Mouse (Mus musculus): Measurements from ENCODE around the gene Gadd45gip1. TPM values are rescaled to one million over a fixed set of nuclear protein-coding genes. Genes with fewer than 3 reads are reported as not detected.

Gene Gadd45gip1
- polyA plus RNA-seq, 1 experiment = 50.5 TPM

DNA sequence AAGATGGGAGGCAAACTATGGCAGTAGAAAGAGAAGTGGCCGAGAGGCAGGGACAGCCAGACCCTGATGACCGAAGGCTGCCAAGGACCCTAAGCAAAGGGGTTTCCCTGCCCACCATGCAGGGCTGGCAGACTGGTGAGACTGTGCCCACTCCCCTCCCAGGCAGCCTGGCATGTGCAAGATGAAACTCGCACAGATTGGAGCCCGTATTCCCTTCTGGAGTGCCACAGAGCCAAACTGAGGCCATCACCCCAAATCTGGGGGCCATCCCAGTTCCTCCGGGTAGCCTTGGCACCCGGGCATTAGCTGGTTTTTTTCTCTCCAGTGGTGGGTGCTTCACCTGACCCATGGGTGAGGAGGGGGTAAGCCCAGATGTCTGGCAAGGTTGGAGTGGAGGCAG, 33.4 kb upstream of the Gadd45gip1 start:
- Histone ChIP-seq H3K27ac (ENCODE audit: insufficient read depth, low read depth, low read length) (no peak overlapping the region), H3K36me3 (ENCODE audit: control insufficient read depth, insufficient read depth, low read length) (no peaks in the 10 kb centered on the region), H3K4me3 (ENCODE audit: low read depth, low read length) (no peak overlapping the region), H3K27me3 (ENCODE audit: control insufficient read depth, insufficient read depth, low read length) (no peaks in the 10 kb centered on the region), H3K4me1 (ENCODE audit: control insufficient read depth, insufficient read depth, insufficient read length, low read length) (peaks cover 7% of the 10 kb centered on the region)
- TF ChIP-seq CTCF (IDR thresholded peaks at IDR 0.05; ENCODE audit: extremely low read depth, insufficient read length, insufficient replicate concordance, low read depth, low read length) (no peak), POLR2A (IDR thresholded peaks at IDR 0.05; ENCODE audit: low read depth, low read length) (no peak)
- WGBS = 96% methylated on average over 6 of the region's 6 CpGs

DNA sequence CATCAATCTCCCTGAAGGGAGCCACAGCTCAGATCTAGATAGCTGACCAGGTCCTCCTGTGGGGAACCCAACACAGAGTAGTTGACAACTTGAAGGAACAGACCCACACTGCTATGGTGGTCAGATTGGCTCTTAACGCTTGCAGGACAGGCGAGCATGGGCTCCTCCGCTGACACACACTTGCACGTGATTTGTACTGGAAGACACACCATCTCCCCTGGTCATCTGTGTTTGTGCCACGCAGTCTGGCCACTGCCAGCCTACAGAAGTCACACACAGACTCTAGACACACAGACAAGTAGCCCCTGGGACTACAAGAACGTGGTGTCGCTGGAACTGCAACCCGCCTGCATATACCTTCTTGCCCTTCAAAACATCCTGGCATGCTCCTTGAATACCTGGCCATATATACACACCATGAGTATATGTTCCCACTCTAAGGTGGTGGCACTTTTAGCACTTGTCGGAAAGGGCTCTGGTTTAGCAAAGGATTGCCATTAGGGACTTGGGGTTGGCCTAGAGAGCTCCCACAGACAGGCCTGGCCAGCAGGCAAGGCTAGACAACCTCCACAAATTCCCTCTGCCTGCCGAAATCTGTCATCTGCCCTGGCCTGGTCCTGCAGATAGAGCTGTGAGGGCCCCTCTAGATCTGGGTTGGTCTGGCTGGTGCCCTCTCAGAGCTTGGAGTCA, 32.7 kb upstream of the Gadd45gip1 start:
- WGBS = 80% methylated on average over 10 of the region's 10 CpGs
- no peak overlapping the region for H3K27ac ChIP-seq (ENCODE audit: insufficient read depth, low read depth, low read length)
- no peaks in the 10 kb centered on the region for H3K27me3 ChIP-seq (ENCODE audit: control insufficient read depth, insufficient read depth, low read length)
- H3K4me3 ChIP-seq (ENCODE audit: low read depth, low read length) = peak overlapping the region; percentile 76
- H3K4me1 ChIP-seq (ENCODE audit: control insufficient read depth, insufficient read depth, insufficient read length, low read length) = peaks cover 7% of the 10 kb centered on the region
- TF ChIP-seq CTCF (IDR thresholded peaks at IDR 0.05; ENCODE audit: extremely low read depth, insufficient read length, insufficient replicate concordance, low read depth, low read length) = no peak
- no peaks in the 10 kb centered on the region for H3K36me3 ChIP-seq (ENCODE audit: control insufficient read depth, insufficient read depth, low read length)

DNA sequence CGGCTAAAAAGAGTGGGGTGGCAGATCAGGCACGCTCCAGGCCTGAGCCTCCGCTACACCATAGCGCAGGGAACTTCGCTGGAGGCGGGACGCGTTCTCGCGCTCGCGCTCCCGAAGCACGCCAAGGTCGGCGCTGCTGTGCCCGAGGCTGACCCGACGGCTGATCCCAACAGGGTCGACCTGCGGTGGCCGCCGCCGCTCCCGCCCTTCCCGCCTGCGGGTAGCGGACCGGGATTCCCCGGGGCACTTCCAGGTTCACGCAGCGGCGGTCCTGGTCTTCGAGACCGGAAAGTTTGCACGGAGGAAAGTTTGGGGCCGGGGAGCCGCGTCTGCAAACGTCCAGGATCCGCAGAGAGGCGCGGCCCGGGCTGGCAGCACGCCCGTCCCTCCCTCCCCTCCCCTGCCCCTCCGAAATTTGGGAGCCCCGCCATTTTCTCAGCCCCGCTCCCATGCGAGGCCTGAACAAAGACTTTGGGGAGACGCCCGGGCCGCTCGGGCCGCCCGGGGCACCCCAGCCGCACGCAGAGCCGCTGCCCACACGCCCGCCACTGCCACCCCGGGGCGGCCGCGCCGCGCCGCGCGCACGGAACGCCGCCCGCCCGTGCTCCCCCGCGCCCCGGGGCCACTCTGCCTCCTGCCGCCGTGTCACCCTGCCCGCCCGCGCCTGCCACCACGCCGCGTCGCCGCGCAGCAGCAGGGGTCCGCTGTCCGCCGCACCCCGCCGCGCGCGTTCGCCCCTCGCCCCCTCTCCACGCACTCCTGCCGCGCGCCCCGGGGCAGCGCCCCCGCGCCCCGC, 32.0 kb upstream of the Gadd45gip1 start:
- Histone ChIP-seq H3K27ac (ENCODE audit: insufficient read depth, low read depth, low read length) (peak overlapping the region; percentile 9; the same call in 1 of the 2 replicates), H3K27me3 (ENCODE audit: control insufficient read depth, insufficient read depth, low read length) (no peaks in the 10 kb centered on the region), H3K4me3 (ENCODE audit: low read depth, low read length) (peak overlapping the region; percentile 76), H3K36me3 (ENCODE audit: control insufficient read depth, insufficient read depth, low read length) (no peaks in the 10 kb centered on the region), H3K4me1 (ENCODE audit: control insufficient read depth, insufficient read depth, insufficient read length, low read length) (peaks cover 7% of the 10 kb centered on the region)
- TF ChIP-seq POLR2A (IDR thresholded peaks at IDR 0.05; ENCODE audit: low read depth, low read length) (no peak), CTCF (IDR thresholded peaks at IDR 0.05; ENCODE audit: extremely low read depth, insufficient read length, insufficient replicate concordance, low read depth, low read length) (no peak)
- 2% methylated on average over 81 of the region's 108 CpGs for WGBS

DNA sequence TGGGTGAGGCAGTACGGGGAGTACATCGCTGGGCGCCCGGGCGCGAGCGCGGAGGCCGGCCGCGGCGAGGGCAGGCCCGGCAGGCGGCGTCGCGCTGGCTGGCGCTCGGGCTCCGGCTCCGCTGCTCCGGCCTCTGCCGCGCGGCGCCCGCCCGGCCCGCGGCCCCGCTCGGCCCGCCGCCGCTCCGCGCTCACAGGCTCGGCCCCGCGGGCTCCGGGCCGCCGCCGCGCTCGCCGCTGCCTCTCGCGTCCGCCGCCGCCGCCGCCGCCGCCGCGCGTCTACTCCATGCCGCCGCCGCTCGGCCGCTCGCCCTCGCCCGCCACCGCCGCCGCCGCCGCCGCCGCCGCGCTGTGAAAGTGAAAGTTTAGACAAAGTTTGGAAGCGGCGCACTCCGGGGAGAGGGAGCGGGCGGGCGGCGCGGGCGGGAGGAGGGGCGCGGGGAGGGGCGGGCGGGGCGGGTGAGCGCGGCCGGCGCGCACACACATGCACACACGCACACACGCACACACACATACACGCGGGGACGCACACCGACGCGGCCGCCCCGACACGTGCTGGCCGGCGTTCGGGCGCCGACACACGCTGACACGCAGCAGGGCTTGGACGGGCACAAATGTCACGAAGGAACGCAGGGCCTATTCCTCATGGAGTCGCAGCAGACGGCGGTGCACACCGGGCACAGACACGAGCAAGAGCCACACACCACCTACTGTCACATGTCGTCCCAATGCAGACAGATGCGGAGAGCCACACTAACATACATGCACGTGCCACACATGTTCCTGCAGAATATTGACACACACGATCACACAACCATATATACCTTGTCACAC, 31.1 kb upstream of the Gadd45gip1 start, which contains the start of gene Nfix:
TSS of gene Nfix (minus strand) at position 346 of the 833 bp plus-strand sequence.
- Histone ChIP-seq H3K4me1 (ENCODE audit: control insufficient read depth, insufficient read depth, insufficient read length, low read length) (peaks cover 4% of the 10 kb centered on the region), H3K27ac (ENCODE audit: insufficient read depth, low read depth, low read length) (peak within 1 kb of the TSS; percentile 9; the same call in 1 of the 2 replicates), H3K36me3 (ENCODE audit: control insufficient read depth, insufficient read depth, low read length) (no peaks in the 10 kb centered on the region), H3K4me3 (ENCODE audit: low read depth, low read length) (peak within 1 kb of the TSS; percentile 77), H3K27me3 (ENCODE audit: control insufficient read depth, insufficient read depth, low read length) (no peaks in the 10 kb centered on the region)
- no peak for TF ChIP-seq CTCF (IDR thresholded peaks at IDR 0.05; ENCODE audit: extremely low read depth, insufficient read length, insufficient replicate concordance, low read depth, low read length)
- TF ChIP-seq POLR2A (IDR thresholded peaks at IDR 0.05; ENCODE audit: low read depth, low read length) = no peak
- 16% methylated on average over 118 of the region's 125 CpGs for WGBS

DNA sequence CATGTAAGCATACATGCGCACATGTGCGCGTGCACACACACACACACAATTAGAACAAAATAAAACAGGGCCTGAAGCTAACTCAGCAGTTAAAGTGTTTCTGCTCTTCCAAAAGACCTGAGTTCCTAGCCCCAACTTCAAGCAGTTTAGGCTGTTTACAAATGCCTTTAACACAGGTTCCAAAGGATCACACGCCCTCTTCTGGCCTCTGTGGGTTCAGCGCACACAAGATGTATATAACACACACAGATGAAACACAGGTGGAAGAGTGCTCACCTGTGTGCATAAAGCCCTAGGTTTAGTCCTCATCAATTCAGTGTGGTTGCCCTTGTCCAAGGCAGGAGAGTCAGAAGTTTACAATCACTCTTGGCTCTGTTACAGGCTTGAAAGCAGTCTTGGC, 25.3 kb upstream of the Gadd45gip1 start:
- H3K4me3 ChIP-seq (ENCODE audit: low read depth, low read length) = no peak overlapping the region
- no peak overlapping the region for H3K27ac ChIP-seq (ENCODE audit: insufficient read depth, low read depth, low read length)
- no peaks in the 10 kb centered on the region for H3K36me3 ChIP-seq (ENCODE audit: control insufficient read depth, insufficient read depth, low read length)
- no peaks in the 10 kb centered on the region; the same call in 1 of the 2 replicates for H3K4me1 ChIP-seq (ENCODE audit: control insufficient read depth, insufficient read depth, insufficient read length, low read length)
- WGBS = 94% methylated on average over 5 of the region's 5 CpGs
- TF ChIP-seq CTCF (IDR thresholded peaks at IDR 0.05; ENCODE audit: extremely low read depth, insufficient read length, insufficient replicate concordance, low read depth, low read length) (no peak), POLR2A (IDR thresholded peaks at IDR 0.05; ENCODE audit: low read depth, low read length) (no peak)
- H3K27me3 ChIP-seq (ENCODE audit: control insufficient read depth, insufficient read depth, low read length) = 0 out of 2 replicates have a peak, but pooled peaks cover 1% of the 10 kb centered on the region

DNA sequence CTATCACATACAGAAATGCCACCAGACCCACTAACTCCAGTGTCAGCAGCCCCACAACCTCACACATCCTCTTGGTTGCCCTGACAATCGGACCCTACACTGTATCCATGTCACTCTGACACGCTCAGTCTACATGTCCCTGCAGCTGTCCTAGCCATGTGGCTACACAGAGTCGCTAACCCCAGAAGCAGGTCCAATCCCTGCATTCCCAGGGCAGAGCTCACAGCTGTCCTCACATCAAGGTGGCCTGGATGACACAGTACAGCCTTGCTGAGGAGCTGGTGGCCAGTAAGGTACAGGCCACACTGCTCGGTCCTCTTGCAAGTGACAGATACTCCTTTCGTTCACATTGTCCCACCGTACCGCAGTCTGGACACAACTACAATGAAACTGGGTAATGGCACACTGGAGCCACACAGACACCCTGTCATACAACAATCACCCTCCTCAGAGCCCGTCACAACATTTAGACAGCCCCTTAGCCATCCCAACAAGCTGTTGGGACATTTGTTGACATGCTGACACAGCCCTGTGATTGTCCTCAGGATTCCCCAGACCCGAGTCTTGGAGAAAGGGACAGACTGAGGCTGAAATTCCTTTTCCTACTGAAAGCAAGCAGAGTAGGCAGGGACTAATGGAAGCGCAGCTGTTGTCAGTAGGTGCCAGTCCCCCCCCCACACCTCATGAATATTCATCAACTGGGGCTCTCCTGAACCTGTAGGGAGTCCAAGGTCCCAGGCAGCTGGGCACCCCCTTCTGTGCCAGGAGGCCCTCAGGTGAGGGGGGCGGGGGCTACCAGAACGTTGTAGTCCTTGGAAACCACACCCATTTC, 22.0 kb upstream of the Gadd45gip1 start:
- Histone ChIP-seq H3K27me3 (ENCODE audit: control insufficient read depth, insufficient read depth, low read length) (peaks cover 5% of the 10 kb centered on the region; the same call in 1 of the 2 replicates), H3K4me1 (ENCODE audit: control insufficient read depth, insufficient read depth, insufficient read length, low read length) (no peaks in the 10 kb centered on the region), H3K27ac (ENCODE audit: insufficient read depth, low read depth, low read length) (no peak overlapping the region), H3K36me3 (ENCODE audit: control insufficient read depth, insufficient read depth, low read length) (no peaks in the 10 kb centered on the region), H3K4me3 (ENCODE audit: low read depth, low read length) (no peak overlapping the region)
- TF ChIP-seq CTCF (IDR thresholded peaks at IDR 0.05; ENCODE audit: extremely low read depth, insufficient read length, insufficient replicate concordance, low read depth, low read length) (no peak), POLR2A (IDR thresholded peaks at IDR 0.05; ENCODE audit: low read depth, low read length) (no peak)
- WGBS = 78% methylated on average over 12 of the region's 12 CpGs
